Mouse (Mus musculus) MEL (cell line): ENCODE data around the gene Mipol1. TPM values are rescaled to one million over a fixed set of nuclear protein-coding genes. Genes with fewer than 3 reads are reported as not detected.

ENCODE experiments used
- DNase-seq: peaks from one replicate; pipeline ENCODE4 v3.0.0; 2011; ENCODE audit warnings: low read depth, low spot score
- H3K27ac ChIP-seq: 2 replicates; pipeline ENCODE4 v1.5.1; 2012; ENCODE audit warnings: low read depth, mild to moderate bottlenecking, control low read depth, low read length, moderate library complexity; ENCODE audit not compliant: control insufficient read depth
- H3K27me3 ChIP-seq, 2 experiments: fragments of 150-350 bp in 1 of 2; sonication (generic) in 1 of 2; 2 replicates each; pipeline ENCODE4 v1.6.1; 2012; ENCODE audit warnings: low read length in 2 of 2, mild to moderate bottlenecking in 2 of 2, improper control_type of control experiment in 1 of 2, moderate library complexity in 1 of 2; ENCODE audit not compliant: insufficient read depth in 2 of 2, control insufficient read depth in 1 of 2
- H3K36me3 ChIP-seq, 2 experiments: 2 replicates each; pipeline ENCODE4 v1.6.1; 2012 to 2014; ENCODE audit warnings: low read length in 2 of 2, improper control_type of control experiment in 1 of 2, inconsistent platforms in 1 of 2, mild to moderate bottlenecking in 1 of 2; ENCODE audit not compliant: insufficient read depth in 2 of 2, control insufficient read depth in 1 of 2
- H3K4me1 ChIP-seq, 2 experiments: fragments of 150-350 bp in 1 of 2; sonication (generic) in 1 of 2; 2 replicates each; pipeline ENCODE4 v1.6.1; 2012; ENCODE audit warnings: low read length in 2 of 2, improper control_type of control experiment in 1 of 2, mild to moderate bottlenecking in 1 of 2; ENCODE audit not compliant: insufficient read depth in 2 of 2, control insufficient read depth in 1 of 2
- H3K4me3 ChIP-seq, 2 experiments: fragments of 150-350 bp in 1 of 2; sonication (generic) in 1 of 2; 2 replicates each; pipeline ENCODE4 v1.5.1; 2012; ENCODE audit warnings: low read depth in 2 of 2, low read length in 2 of 2, mild to moderate bottlenecking in 2 of 2, moderate library complexity in 2 of 2, control low read depth in 1 of 2, improper control_type of control experiment in 1 of 2; ENCODE audit not compliant: control insufficient read depth in 1 of 2, insufficient read depth in 1 of 2
- H3K79me2 ChIP-seq: 2 replicates; pipeline ENCODE4 v1.6.1; 2012; ENCODE audit warnings: mild to moderate bottlenecking, low read length, moderate library complexity; ENCODE audit not compliant: control insufficient read depth, poor library complexity, insufficient read depth
- H3K9ac ChIP-seq: 2 replicates; pipeline ENCODE4 v1.6.1; 2012; ENCODE audit warnings: low read depth, mild to moderate bottlenecking, control low read depth, low read length, moderate library complexity; ENCODE audit not compliant: control insufficient read depth, poor library complexity, severe bottlenecking
- H3K9me3 ChIP-seq: fragments of 150-350 bp; sonication (generic); replicated peaks from 2 replicates; pipeline ENCODE4 v1.6.1; 2012; ENCODE audit warnings: mild to moderate bottlenecking, low read length, improper control_type of control experiment, moderate library complexity; ENCODE audit not compliant: insufficient read depth
- BHLHE40 ChIP-seq: IDR thresholded peaks from 2 replicates; pipeline ENCODE4 v1.6.1; 2012; ENCODE audit warnings: low read depth, mild to moderate bottlenecking, inconsistent platforms, low read length, improper control_type of control experiment, borderline replicate concordance
- CHD1 ChIP-seq: IDR thresholded peaks from 2 replicates; pipeline ENCODE4 v1.6.1; 2012; ENCODE audit warnings: low read depth, mild to moderate bottlenecking, inconsistent platforms, low read length, improper control_type of control experiment
- CHD2 ChIP-seq: IDR thresholded peaks from 2 replicates; pipeline ENCODE4 v1.6.1; 2011; ENCODE audit warnings: low read length, improper control_type of control experiment
- CTCF ChIP-seq, 3 experiments: IDR thresholded peaks in 2 of 3; conservative IDR thresholded peaks in 1 of 3; 2 replicates each; pipeline ENCODE4 v1.5.1; 2011 to 2012; ENCODE audit warnings: low read length in 3 of 3, low read depth in 2 of 3, mild to moderate bottlenecking in 2 of 3, improper control_type of control experiment in 1 of 3, inconsistent platforms in 1 of 3, mixed read lengths in 1 of 3, moderate library complexity in 1 of 3; ENCODE audit not compliant: control insufficient read depth in 1 of 3, insufficient read depth in 1 of 3, poor library complexity in 1 of 3, severe bottlenecking in 1 of 3
- E2F4 ChIP-seq: IDR thresholded peaks from 2 replicates; pipeline ENCODE4 v1.6.1; 2011; ENCODE audit warnings: low read depth, low read length, improper control_type of control experiment, borderline replicate concordance
- ELF1 ChIP-seq: IDR thresholded peaks from 2 replicates; pipeline ENCODE4 v1.6.1; 2014; ENCODE audit warnings: low read depth, mild to moderate bottlenecking, inconsistent platforms, low read length, improper control_type of control experiment, moderate library complexity
- EP300 ChIP-seq, 2 experiments: IDR thresholded peaks; 2 replicates each; pipeline ENCODE4 v1.6.1; 2011; ENCODE audit warnings: improper control_type of control experiment in 2 of 2, low read length in 2 of 2, low read depth in 1 of 2, mild to moderate bottlenecking in 1 of 2
- ETS1 ChIP-seq: IDR thresholded peaks from 2 replicates; pipeline ENCODE4 v1.6.1; 2012; ENCODE audit warnings: low read depth, mild to moderate bottlenecking, inconsistent platforms, low read length, improper control_type of control experiment, moderate library complexity
- GABPA ChIP-seq: IDR thresholded peaks from 2 replicates; pipeline ENCODE4 v1.6.1; 2012; ENCODE audit warnings: low read depth, mild to moderate bottlenecking, inconsistent platforms, low read length, improper control_type of control experiment, moderate library complexity
- GATA1 ChIP-seq: IDR thresholded peaks from 2 replicates; pipeline ENCODE4 v1.6.1; 2011; ENCODE audit warnings: low read depth, low read length, improper control_type of control experiment
- HCFC1 ChIP-seq: IDR thresholded peaks from 2 replicates; pipeline ENCODE4 v1.6.1; 2012; ENCODE audit warnings: low read depth, mild to moderate bottlenecking, inconsistent platforms, low read length, improper control_type of control experiment, moderate library complexity
- JUND ChIP-seq: IDR thresholded peaks from 2 replicates; pipeline ENCODE4 v1.6.1; 2011; ENCODE audit warnings: low read depth, mild to moderate bottlenecking, improper control_type of control experiment, low read length
- KAT2A ChIP-seq: conservative IDR thresholded peaks from 2 replicates; pipeline ENCODE4 v1.6.1; 2012; ENCODE audit warnings: low read depth, low read length, improper control_type of control experiment, inconsistent platforms
- MAX ChIP-seq: IDR thresholded peaks from 2 replicates; pipeline ENCODE4 v1.6.1; 2011; ENCODE audit warnings: low read length, improper control_type of control experiment
- MEF2A ChIP-seq: IDR thresholded peaks from 2 replicates; pipeline ENCODE4 v1.6.1; 2014; ENCODE audit warnings: low read depth, mild to moderate bottlenecking, inconsistent platforms, low read length, improper control_type of control experiment; ENCODE audit not compliant: poor library complexity, insufficient replicate concordance, severe bottlenecking; ENCODE audit errors: extremely low read depth
- MXI1 ChIP-seq: IDR thresholded peaks from 2 replicates; pipeline ENCODE4 v1.6.1; 2011; ENCODE audit warnings: mild to moderate bottlenecking, low read depth, low read length, improper control_type of control experiment
- MYB ChIP-seq: IDR thresholded peaks from 2 replicates; pipeline ENCODE4 v1.6.1; 2011; ENCODE audit warnings: mild to moderate bottlenecking, low read depth, low read length, improper control_type of control experiment
- MYC ChIP-seq: IDR thresholded peaks from 2 replicates; pipeline ENCODE4 v1.6.1; 2011; ENCODE audit warnings: low read depth, mild to moderate bottlenecking, low read length, improper control_type of control experiment, moderate library complexity
- NELFE ChIP-seq: IDR thresholded peaks from 2 replicates; pipeline ENCODE4 v1.6.1; 2011; ENCODE audit warnings: low read depth, low read length, improper control_type of control experiment
- NRF1 ChIP-seq: IDR thresholded peaks from 2 replicates; pipeline ENCODE4 v1.6.1; 2014; ENCODE audit warnings: low read depth, mild to moderate bottlenecking, inconsistent platforms, low read length, improper control_type of control experiment, moderate library complexity; ENCODE audit not compliant: poor library complexity, insufficient read depth, severe bottlenecking
- POLR2AphosphoS2 ChIP-seq: IDR thresholded peaks from 2 replicates; pipeline ENCODE4 v1.6.1; 2011; ENCODE audit warnings: low read length, improper control_type of control experiment
- POLR2AphosphoS5 ChIP-seq: IDR thresholded peaks from 2 replicates; pipeline ENCODE4 v1.6.1; 2012; ENCODE audit warnings: low read depth, borderline replicate concordance, mild to moderate bottlenecking, inconsistent platforms, low read length, moderate library complexity, mixed read lengths
- RAD21 ChIP-seq: IDR thresholded peaks from 2 replicates; pipeline ENCODE4 v1.6.1; 2011; ENCODE audit warnings: mild to moderate bottlenecking, low read depth, low read length, improper control_type of control experiment
- RCOR1 ChIP-seq: IDR thresholded peaks from 2 replicates; pipeline ENCODE4 v1.6.1; 2012; ENCODE audit warnings: low read depth, mild to moderate bottlenecking, inconsistent platforms, low read length, improper control_type of control experiment
- SIN3A ChIP-seq: IDR thresholded peaks from 2 replicates; pipeline ENCODE4 v1.6.1; 2012; ENCODE audit warnings: low read length, improper control_type of control experiment, inconsistent platforms
- SMC3 ChIP-seq: IDR thresholded peaks from 2 replicates; pipeline ENCODE4 v1.6.1; 2011; ENCODE audit warnings: low read depth, low read length, improper control_type of control experiment
- TAL1 ChIP-seq: IDR thresholded peaks from 2 replicates; pipeline ENCODE4 v1.6.1; 2012; ENCODE audit warnings: mild to moderate bottlenecking, inconsistent platforms, low read length, moderate library complexity, mixed read lengths
- USF1 ChIP-seq: IDR thresholded peaks from 2 replicates; pipeline ENCODE4 v1.6.1; 2014; ENCODE audit warnings: low read depth, mild to moderate bottlenecking, inconsistent platforms, low read length, improper control_type of control experiment, moderate library complexity
- USF2 ChIP-seq, 2 experiments: IDR thresholded peaks; 2 replicates each; pipeline ENCODE4 v1.6.1; 2011 to 2012; ENCODE audit warnings: improper control_type of control experiment in 2 of 2, low read length in 2 of 2, borderline replicate concordance in 1 of 2, inconsistent platforms in 1 of 2, low read depth in 1 of 2, mild to moderate bottlenecking in 1 of 2; ENCODE audit not compliant: insufficient read depth in 1 of 2
- ZC3H11A ChIP-seq: IDR thresholded peaks from 2 replicates; pipeline ENCODE4 v1.6.1; 2012; ENCODE audit warnings: low read depth, mild to moderate bottlenecking, inconsistent platforms, low read length, improper control_type of control experiment
- ZMIZ1 ChIP-seq: IDR thresholded peaks from 2 replicates; pipeline ENCODE4 v1.6.1; 2012; ENCODE audit warnings: low read depth, mild to moderate bottlenecking, inconsistent platforms, low read length, improper control_type of control experiment, moderate library complexity
- polyA plus RNA-seq, 2 experiments: library from polyadenylated mRNA; stranded (reverse) in 1 of 2; unstranded in 1 of 2; fragments of >175 nt in 1 of 2; fragments of >200 nt in 1 of 2; gene quantifications; 2 replicates each; pipeline versions ENCODE4 v1.2.1 to v1.2.4; 2012; ENCODE audit warnings: low replicate concordance in 2 of 2, low read depth in 1 of 2; ENCODE audit not compliant: insufficient read length in 2 of 2, insufficient read depth in 1 of 2, missing spikeins in 1 of 2
- total RNA-seq: library from RNA; depleted of rRNA; stranded (reverse); fragments of 300-350 nt; gene quantifications from 2 replicates; pipeline ENCODE4 v1.2.3, GENCODE M21; 2012

The Mipol1 gene
- total and polyA plus RNA-seq, 3 experiments = 4.0 to 8.3 TPM; not detected in 1

GRCm38 (mm10) chr12:57196608-57197362, 33.4 kb upstream of the Mipol1 start (continued):
- TF ChIP-seq ELF1 (0 out of 2 replicates have a peak, but pooled peaks have one; percentile 18), MAX (no peak; the same call in 1 of the 2 replicates), MYB (0 out of 2 replicates have a peak, but pooled peaks have one; percentile 16), ZC3H11A (no peak)

- no peaks in the 10 kb centered on the region for H3K9me3 ChIP-seq
- H3K27me3 ChIP-seq = no peaks in the 10 kb centered on the region
- H3K36me3 ChIP-seq = peaks cover 0 to 11% of the 10 kb centered on the region in 2 experiments; a peak in 2 of 4 replicates
- H3K4me3 ChIP-seq = peak within 1 kb of the TSS; percentile 85 to 99
- H3K79me2 ChIP-seq = peaks cover 9% of the 10 kb centered on the region; the same call in 1 of the 2 replicates
- peaks cover 8 to 10% of the 10 kb centered on the region in 2 experiments for H3K4me1 ChIP-seq
- peak within 1 kb of the TSS; percentile 96 for H3K9ac ChIP-seq
- H3K27ac ChIP-seq = peak within 1 kb of the TSS; percentile 98
- peak; percentile 91 for DNase-seq
- no peak for TF ChIP-seq E2F4
- 0 out of 2 replicates have a peak, but pooled peaks have one; percentile 58 for TF ChIP-seq CHD1
- peak; percentile 70 for TF ChIP-seq NELFE
- peak; percentile 93 for TF ChIP-seq GATA1
- TF ChIP-seq USF1 = no peak
- TF ChIP-seq ETS1 = peak; percentile 85
- TF ChIP-seq GABPA = 0 out of 2 replicates have a peak, but pooled peaks have one; percentile 5
- TF ChIP-seq ZMIZ1 = peak; percentile 89
- TF ChIP-seq CTCF (IDR thresholded peaks at IDR 0.05 in 2 of 3, conservative IDR thresholded peaks at IDR 0.05 in 1 of 3; ENCODE audit: control insufficient read depth in 1 of 3, insufficient read depth in 1 of 3, low read depth in 2 of 3, low read length in 3 of 3, poor library complexity in 1 of 3, severe bottlenecking in 1 of 3) = no peak
- TF ChIP-seq POLR2AphosphoS2 = no peak
- no peak for TF ChIP-seq MAX
- TF ChIP-seq HCFC1 = peak; percentile 13; the same call in 1 of the 2 replicates
- TF ChIP-seq RCOR1 = peak; percentile 68
- TF ChIP-seq SIN3A = peak; percentile 83
- TF ChIP-seq NRF1 = no peak
- TF ChIP-seq USF2 (IDR thresholded peaks at IDR 0.05; ENCODE audit: borderline replicate concordance in 1 of 2, insufficient read depth in 1 of 2, low read depth in 1 of 2, low read length in 2 of 2) = no peak
- peak; percentile 69 for TF ChIP-seq TAL1
- no peak for TF ChIP-seq KAT2A
- TF ChIP-seq CHD2 = no peak
- TF ChIP-seq MEF2A = no peak
- TF ChIP-seq MYC = peak; percentile 83
- peak; percentile 34; the same call in 1 of the 2 replicates for TF ChIP-seq JUND
- TF ChIP-seq SMC3 = no peak
- TF ChIP-seq MXI1 = no peak; the same call in 1 of the 2 replicates
- TF ChIP-seq BHLHE40 = no peak
- TF ChIP-seq MYB = peak; percentile 92
- peak; percentile 92 to 94 for TF ChIP-seq EP300 (IDR thresholded peaks at IDR 0.05; ENCODE audit: low read depth in 1 of 2, low read length in 2 of 2)
- peak; percentile 72; the same call in 1 of the 2 replicates for TF ChIP-seq POLR2AphosphoS5
- TF ChIP-seq RAD21 = no peak
These were observed 32.7 kb upstream of the Mipol1 start, which contains the start of gene Slc25a21 for GRCm38 (mm10) chr12:57197363-57198026. Gene Slc25a21 (minus strand): TSS chr12:57197472.
